Mouse (Mus musculus) hindbrain, embryonic 15.5 days (tissue): ENCODE measurements at regions not wholly inside any gene's neighbourhood (a gene's known extent, or its start where the extent isn't known, plus 50 kb on each side); places are given as distances from the start of the nearest gene placed in this dataset.
A peak's percentile ranks its signal among the peaks of the same experiment; 100 is the strongest.

Experiments used
- ATAC-seq: fragments of 200-750 bp; cut with Nextera tagmentation; 2 replicates; pipeline ENCODE4 v1.8.0; 2017; ENCODE audit warnings: low read depth, moderate number of reproducible peaks, moderate TSS enrichment; ENCODE audit not compliant: low FRiP score
- H3K27ac ChIP-seq: fragments of 300-500 bp; sonication (generic); replicated peaks from 2 replicates; pipeline ENCODE4 v1.5.1; 2015; ENCODE audit warnings: mild to moderate bottlenecking, inconsistent platforms
- H3K27me3 ChIP-seq: fragments of 300-500 bp; sonication (generic); 2 replicates; pipeline ENCODE4 v1.6.1; 2015; ENCODE audit warnings: control low read depth, inconsistent platforms
- H3K36me3 ChIP-seq: fragments of 300-500 bp; sonication (generic); 2 replicates; pipeline ENCODE4 v1.6.1; 2015; ENCODE audit warnings: control low read depth, inconsistent platforms
- H3K4me1 ChIP-seq: fragments of 300-500 bp; sonication (generic); replicated peaks from 2 replicates; pipeline ENCODE4 v1.6.1; 2015; ENCODE audit warnings: control low read depth, inconsistent platforms
- H3K4me2 ChIP-seq: fragments of 300-500 bp; sonication (generic); 2 replicates; pipeline ENCODE4 v1.6.1; 2015; ENCODE audit warnings: moderate library complexity, mild to moderate bottlenecking, inconsistent platforms
- H3K4me3 ChIP-seq: fragments of 300-500 bp; sonication (generic); 2 replicates; pipeline ENCODE4 v1.5.1; 2015; ENCODE audit warnings: mild to moderate bottlenecking, inconsistent platforms
- H3K9ac ChIP-seq: fragments of 300-500 bp; sonication (generic); 2 replicates; pipeline ENCODE4 v1.6.1; 2015; ENCODE audit warnings: inconsistent platforms
- H3K9me3 ChIP-seq: fragments of 300-500 bp; sonication (generic); 2 replicates; pipeline ENCODE4 v1.6.1; 2016; ENCODE audit warnings: control low read depth, inconsistent platforms
- WGBS: fragments of 180-500 bp; shearing (Covaris S2); methylation state at CpG from one replicate; pipeline ENCODE4 v1.1.7; 2015; 5-methylcytosine and 5-hydroxymethylcytosine counted together

DNA sequence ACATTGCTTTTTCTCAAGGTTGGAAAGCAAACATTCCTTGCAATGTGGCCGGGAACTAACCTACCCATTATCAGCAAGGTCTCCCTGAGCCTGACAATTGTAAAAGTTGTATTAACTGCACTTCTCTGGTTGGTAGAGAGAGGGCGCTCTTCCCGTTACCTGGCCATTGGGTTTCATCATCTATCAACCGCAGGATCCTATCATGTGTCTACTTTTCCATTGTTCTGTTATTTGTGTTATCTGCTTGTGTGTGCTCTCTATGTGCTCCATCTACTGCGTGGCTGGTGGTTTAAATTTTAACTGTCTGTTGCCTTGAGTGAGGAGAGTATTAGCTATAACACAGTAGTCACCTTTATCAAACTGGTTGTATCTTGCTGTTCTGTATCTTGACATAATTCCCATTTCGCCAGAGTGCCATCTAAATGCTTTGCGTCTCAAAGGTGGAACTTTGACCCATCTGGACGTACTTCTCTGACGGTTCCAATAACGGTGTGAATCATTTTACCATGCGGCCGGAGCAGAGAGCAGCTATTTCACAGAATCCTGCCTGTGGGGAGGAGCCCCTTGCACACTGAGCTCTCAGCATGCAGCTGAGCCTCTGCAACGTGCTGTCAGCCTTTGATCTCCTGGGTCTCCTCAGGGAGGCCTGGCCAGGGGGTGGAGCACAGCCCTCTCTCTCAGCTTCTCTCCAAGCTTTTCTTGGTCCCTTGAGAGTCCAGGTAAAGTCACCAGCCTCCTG lies 77.5 kb upstream of the A530016L24Rik start:
- 14% methylated on average over 13 of the region's 13 CpGs for WGBS
- Histone ChIP-seq H3K36me3 (no peaks in the 10 kb centered on the region), H3K4me1 (peaks cover 17% of the 10 kb centered on the region), H3K27ac (no peak overlapping the region), H3K9me3 (no peaks in the 10 kb centered on the region), H3K27me3 (no peaks in the 10 kb centered on the region), H3K4me2 (no peak overlapping the region), H3K9ac (no peak overlapping the region), H3K4me3 (no peak overlapping the region)
- no peak; the same call in 1 of the 2 replicates for ATAC-seq

DNA sequence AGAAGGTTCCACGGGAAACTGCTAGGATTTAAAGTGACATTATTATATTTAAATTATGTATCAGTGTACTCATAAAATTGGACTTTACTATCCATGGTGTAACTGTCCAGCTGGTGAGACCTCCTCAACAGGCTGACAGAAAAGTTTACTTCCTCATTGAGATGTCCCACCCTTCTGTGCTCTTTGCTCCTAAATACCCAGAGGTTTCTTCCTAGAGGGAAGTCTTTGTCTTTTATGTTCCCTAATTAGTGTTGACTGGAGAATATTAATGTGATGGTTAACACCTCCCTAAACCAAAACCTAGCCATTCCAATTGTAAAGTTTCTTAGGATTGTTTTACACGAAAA lies 76.9 kb upstream of the A530016L24Rik start:
- H3K36me3 ChIP-seq = no peaks in the 10 kb centered on the region
- no peaks in the 10 kb centered on the region for H3K9me3 ChIP-seq
- no peak overlapping the region for H3K9ac ChIP-seq
- H3K27ac ChIP-seq = no peak overlapping the region
- no peak overlapping the region for H3K4me2 ChIP-seq
- 52% methylated on average over 2 of the region's 2 CpGs for WGBS
- peaks cover 17% of the 10 kb centered on the region for H3K4me1 ChIP-seq
- H3K27me3 ChIP-seq = no peaks in the 10 kb centered on the region
- H3K4me3 ChIP-seq = no peak overlapping the region
- no peak for ATAC-seq

DNA sequence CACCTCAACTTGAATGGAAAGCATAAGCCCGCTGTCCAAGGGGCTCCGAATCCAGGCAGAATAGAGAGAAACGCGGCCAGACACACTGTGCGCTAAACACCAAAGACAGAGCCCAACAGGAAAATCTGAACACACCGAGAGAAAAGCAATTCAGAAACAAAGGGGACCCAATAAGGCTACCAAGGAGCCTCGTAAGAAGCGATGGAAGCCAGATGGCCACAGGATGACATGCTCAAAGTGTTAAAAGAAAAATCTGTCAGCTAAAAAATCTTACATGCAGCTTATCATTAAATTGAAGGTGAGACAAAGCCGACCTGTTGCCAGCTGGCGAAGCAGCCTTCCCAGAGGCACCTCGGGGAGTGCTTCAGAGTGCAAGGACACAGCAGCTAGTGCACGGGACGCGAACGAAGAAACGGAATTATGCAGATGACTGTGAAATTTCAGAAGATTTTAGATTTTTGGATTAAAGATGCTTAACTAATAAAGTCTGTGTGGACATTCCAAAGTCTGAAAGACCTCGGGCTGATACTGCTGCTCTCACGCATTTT lies 73.2 kb upstream of the A530016L24Rik start:
- Histone ChIP-seq H3K9ac (no peak overlapping the region), H3K4me3 (no peak overlapping the region), H3K4me1 (peaks cover 11% of the 10 kb centered on the region), H3K36me3 (no peaks in the 10 kb centered on the region), H3K27me3 (no peaks in the 10 kb centered on the region), H3K9me3 (no peaks in the 10 kb centered on the region), H3K27ac (no peak overlapping the region), H3K4me2 (no peak overlapping the region)
- ATAC-seq = no peak
- WGBS = 82% methylated on average over 18 of the region's 18 CpGs

DNA sequence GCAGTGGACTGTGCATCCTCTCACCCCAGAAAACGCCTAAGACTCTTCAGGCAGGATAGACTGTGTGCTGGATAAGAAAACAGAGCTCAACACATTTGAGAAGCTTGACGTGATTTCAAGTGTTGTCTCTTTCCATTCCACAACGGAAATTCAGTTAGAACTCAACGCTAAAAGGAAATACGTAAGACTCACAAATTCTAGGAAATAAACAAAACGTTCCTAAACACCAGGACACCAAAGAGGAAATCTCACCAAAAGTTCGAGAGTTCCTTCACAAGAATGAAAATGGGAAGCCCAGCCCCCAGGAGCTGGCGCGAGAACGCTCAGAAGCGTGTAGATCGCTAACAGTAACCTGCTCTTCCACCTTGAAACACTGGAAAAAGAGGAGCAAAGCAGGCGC lies 72.7 kb upstream of the A530016L24Rik start:
- peaks cover 6% of the 10 kb centered on the region for H3K4me1 ChIP-seq
- H3K4me3 ChIP-seq = no peak overlapping the region
- H3K36me3 ChIP-seq = no peaks in the 10 kb centered on the region
- WGBS = 89% methylated on average over 13 of the region's 13 CpGs
- ATAC-seq = no peak
- H3K9ac ChIP-seq = no peak overlapping the region
- no peak overlapping the region for H3K27ac ChIP-seq
- H3K9me3 ChIP-seq = no peaks in the 10 kb centered on the region
- H3K27me3 ChIP-seq = no peaks in the 10 kb centered on the region
- H3K4me2 ChIP-seq = no peak overlapping the region

DNA sequence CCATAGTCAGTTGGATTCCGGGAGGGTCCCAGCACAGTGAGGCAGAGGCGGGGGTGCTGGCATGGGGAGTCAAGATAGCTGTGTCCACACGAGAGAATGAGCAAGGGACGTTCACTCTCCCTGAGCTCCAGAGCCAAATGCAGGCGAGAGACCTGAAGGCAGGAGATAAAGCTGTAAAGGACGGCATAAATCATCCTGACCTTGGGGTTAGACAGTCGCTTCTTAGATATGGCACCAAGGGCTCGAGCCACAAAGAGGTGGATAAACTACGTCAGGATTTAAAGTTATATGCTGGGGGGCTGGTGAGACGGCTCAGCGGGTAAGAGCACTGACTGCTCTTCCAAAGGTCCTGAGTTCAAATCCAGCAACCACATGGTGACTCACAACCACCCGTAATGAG lies 70.6 kb upstream of the A530016L24Rik start:
- Histone ChIP-seq H3K9ac (no peak overlapping the region), H3K4me2 (no peak overlapping the region), H3K27ac (no peak overlapping the region), H3K9me3 (no peaks in the 10 kb centered on the region), H3K4me3 (no peak overlapping the region), H3K4me1 (no peaks in the 10 kb centered on the region), H3K27me3 (no peaks in the 10 kb centered on the region), H3K36me3 (no peaks in the 10 kb centered on the region)
- 84% methylated on average over 12 of the region's 12 CpGs for WGBS
- ATAC-seq = no peak

DNA sequence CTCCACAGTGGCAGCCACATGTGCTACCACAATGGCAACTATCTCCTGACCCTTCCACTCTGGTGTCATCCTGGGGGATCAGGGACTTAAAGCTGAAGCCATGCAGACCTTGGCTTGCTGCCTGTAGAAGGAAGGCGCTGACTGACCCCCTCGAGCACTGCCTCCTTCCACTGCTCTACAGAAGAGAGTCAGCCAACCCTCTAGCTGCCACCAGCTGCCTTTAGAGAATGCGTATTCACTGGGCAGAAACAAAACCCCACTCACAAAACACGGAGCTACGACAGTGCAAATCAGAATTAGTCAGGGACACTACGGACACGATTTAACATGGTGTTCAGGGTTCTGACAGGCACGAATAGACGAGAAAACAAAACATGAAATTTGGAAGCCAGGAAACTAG lies 67.1 kb upstream of the A530016L24Rik start:
- no peak overlapping the region for H3K27ac ChIP-seq
- no peaks in the 10 kb centered on the region for H3K36me3 ChIP-seq
- no peaks in the 10 kb centered on the region for H3K9me3 ChIP-seq
- no peak for ATAC-seq
- no peak overlapping the region for H3K9ac ChIP-seq
- no peak overlapping the region for H3K4me2 ChIP-seq
- 35% methylated on average over 9 of the region's 9 CpGs for WGBS
- no peaks in the 10 kb centered on the region for H3K27me3 ChIP-seq
- no peak overlapping the region for H3K4me3 ChIP-seq
- peaks cover 10% of the 10 kb centered on the region for H3K4me1 ChIP-seq

DNA sequence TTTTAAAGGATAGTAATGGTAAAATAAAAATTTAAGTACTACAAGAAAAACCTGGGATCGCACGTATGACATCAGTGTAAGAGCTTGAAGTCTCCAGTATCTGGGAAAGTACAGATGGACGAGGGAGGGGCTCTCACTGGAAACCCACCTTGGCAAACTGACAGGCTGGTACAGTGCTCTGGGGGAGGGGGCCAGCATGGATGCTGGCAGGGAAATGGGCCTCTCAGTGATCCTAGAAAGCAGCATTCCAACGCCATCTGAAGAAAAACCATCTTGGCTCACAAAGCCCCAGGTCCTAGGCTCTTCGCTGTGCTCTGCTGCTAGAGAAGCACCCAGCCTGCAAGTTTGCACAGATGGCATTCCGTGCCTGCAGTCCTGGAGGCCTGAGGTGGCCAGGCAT lies 65.1 kb upstream of the A530016L24Rik start:
- no peak overlapping the region for H3K9ac ChIP-seq
- no peaks in the 10 kb centered on the region for H3K27me3 ChIP-seq
- WGBS = 87% methylated on average over 6 of the region's 6 CpGs
- no peaks in the 10 kb centered on the region for H3K9me3 ChIP-seq
- no peak overlapping the region for H3K4me2 ChIP-seq
- H3K4me3 ChIP-seq = no peak overlapping the region
- H3K36me3 ChIP-seq = no peaks in the 10 kb centered on the region
- ATAC-seq = no peak
- peaks cover 10% of the 10 kb centered on the region for H3K4me1 ChIP-seq
- H3K27ac ChIP-seq = no peak overlapping the region

DNA sequence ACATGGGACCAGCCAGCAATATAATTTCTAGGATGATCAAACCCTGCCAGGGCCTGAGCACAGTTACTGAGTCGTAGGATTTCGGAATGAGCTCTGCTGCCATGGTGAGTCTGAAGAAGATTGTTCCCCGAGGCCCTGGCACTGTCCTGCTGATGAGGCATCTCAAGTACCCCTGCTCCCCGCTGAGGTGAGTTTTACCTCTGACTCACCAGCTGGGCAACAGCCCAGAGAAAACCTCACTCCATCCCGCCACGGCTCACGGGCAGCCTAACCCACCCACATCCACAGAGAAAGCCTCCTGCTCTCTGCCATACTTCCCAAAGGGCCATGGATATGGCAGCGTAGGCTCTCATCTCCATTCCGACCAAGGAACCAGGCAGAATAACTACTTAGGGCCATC lies 62.6 kb upstream of the A530016L24Rik start:
- 64% methylated on average over 9 of the region's 9 CpGs for WGBS
- H3K27me3 ChIP-seq = 0 out of 2 replicates have a peak, but pooled peaks cover 2% of the 10 kb centered on the region
- H3K9ac ChIP-seq = no peak overlapping the region
- no peak overlapping the region for H3K4me3 ChIP-seq
- no peaks in the 10 kb centered on the region for H3K9me3 ChIP-seq
- ATAC-seq = 0 out of 2 replicates have a peak, but pooled peaks have one; percentile 44
- H3K36me3 ChIP-seq = no peaks in the 10 kb centered on the region
- peaks cover 21% of the 10 kb centered on the region for H3K4me1 ChIP-seq
- no peak overlapping the region for H3K27ac ChIP-seq
- H3K4me2 ChIP-seq = no peak overlapping the region

DNA sequence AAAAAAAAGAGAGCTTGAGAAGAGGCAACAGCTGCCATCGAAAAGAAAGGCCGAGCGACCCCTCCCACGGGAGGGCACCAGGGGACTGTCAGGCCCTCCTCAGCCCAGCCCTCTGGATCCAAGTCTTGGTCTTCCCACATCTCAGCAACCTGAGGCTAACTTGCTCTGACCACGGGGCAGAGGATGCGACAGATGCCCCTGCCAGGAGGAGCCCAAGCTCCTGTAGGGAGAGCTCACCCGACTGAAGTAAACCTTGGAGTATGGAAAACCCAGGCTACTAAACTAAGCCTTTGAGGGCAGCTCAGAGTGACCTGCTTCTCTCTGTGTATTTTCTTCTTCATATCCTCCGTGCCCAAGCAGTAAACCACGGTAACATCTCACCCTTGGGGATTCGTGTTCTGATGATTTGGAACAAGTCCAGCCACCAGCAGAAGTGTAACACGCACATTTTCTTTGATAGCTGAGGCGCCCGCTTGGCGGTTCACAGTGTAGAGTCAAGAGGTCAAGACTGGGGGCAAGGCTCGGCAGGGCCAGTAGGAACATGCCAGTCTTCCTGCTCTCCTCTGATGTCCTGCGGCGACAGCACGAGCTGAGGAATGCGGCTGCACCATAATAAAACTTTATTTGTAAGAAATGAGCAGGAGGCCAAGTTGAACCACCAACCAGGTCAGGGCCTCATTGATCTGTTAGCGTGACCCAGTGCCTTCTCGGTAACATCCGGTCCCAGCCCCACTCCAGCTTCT lies 59.0 kb upstream of the A530016L24Rik start:
- peaks cover 41% of the 10 kb centered on the region for H3K4me1 ChIP-seq
- WGBS = 43% methylated on average over 22 of the region's 22 CpGs
- 0 out of 2 replicates have a peak, but pooled peaks cover 2% of the 10 kb centered on the region for H3K27me3 ChIP-seq
- no peak overlapping the region for H3K4me3 ChIP-seq
- H3K9ac ChIP-seq = no peak overlapping the region
- H3K4me2 ChIP-seq = no peak overlapping the region
- no peak overlapping the region for H3K27ac ChIP-seq
- H3K9me3 ChIP-seq = no peaks in the 10 kb centered on the region
- no peak for ATAC-seq
- no peaks in the 10 kb centered on the region for H3K36me3 ChIP-seq

DNA sequence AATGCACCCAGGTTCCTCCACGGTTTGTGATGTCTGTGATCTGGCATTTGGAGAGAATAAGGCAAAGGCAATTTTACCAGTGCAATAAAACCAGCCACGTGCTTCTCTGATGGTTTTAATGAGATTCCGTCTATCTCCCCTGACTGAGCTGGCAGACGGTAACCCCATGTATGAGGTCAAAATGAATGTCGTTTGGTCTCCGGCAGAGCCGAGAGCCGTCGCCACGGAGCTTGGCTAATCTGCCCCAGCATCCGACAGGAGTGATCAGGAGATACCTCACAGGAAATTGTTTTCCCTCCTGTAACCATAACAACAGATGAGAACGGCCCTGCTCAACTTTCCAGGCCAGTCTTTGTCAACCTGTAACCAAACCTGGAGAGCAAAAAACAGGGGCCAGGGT lies 55.9 kb upstream of the A530016L24Rik start:
- no peak overlapping the region for H3K9ac ChIP-seq
- H3K27me3 ChIP-seq = 0 out of 2 replicates have a peak, but pooled peaks cover 2% of the 10 kb centered on the region
- H3K36me3 ChIP-seq = no peaks in the 10 kb centered on the region
- WGBS = 8% methylated on average over 12 of the region's 12 CpGs
- H3K4me1 ChIP-seq = peaks cover 44% of the 10 kb centered on the region
- no peak for ATAC-seq
- H3K9me3 ChIP-seq = no peaks in the 10 kb centered on the region
- H3K27ac ChIP-seq = no peak overlapping the region
- no peak overlapping the region for H3K4me2 ChIP-seq
- no peak overlapping the region for H3K4me3 ChIP-seq

DNA sequence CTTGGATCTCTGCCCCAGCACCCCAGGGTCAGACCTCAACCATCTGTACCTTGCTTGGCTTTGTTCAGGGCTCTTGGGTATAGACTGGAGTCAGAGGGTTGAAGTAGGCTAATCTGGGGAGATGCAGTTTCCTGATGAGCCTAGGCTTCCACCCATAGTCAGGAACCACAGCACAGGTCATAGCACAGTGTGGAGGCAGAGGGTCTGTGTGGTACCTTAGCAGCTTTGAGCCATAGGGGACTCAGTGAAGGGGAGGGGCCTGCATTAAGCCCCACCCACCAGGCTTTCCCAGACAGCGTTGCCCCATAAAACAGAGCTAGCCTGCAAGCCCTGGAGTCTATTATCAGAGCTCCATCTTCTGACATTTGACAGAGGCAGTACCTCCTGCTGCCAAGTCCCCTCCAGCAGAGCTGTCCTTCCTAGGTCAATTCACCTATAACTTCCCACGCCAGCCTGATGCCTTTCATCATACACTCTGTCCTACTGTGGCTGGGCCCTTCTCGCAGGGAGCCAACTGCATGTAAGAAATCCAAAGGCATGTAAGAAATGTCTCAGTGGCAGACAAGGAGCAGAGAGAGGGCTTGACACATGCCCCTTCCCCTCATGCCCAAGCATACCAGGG lies 54.5 kb upstream of the A530016L24Rik start:
- Histone ChIP-seq H3K4me1 (peaks cover 42% of the 10 kb centered on the region), H3K27me3 (0 out of 2 replicates have a peak, but pooled peaks cover 2% of the 10 kb centered on the region), H3K4me3 (no peak overlapping the region), H3K4me2 (0 out of 2 replicates have a peak overlapping the region, but pooled peaks have one; percentile 2), H3K9me3 (no peaks in the 10 kb centered on the region), H3K36me3 (no peaks in the 10 kb centered on the region), H3K9ac (no peak overlapping the region), H3K27ac (peak overlapping the region; percentile 66)
- no peak for ATAC-seq
- 44% methylated on average over 3 of the region's 3 CpGs for WGBS
